Mouse (Mus musculus): ENCODE results near the gene Apol11a. TPM values are rescaled to one million over a fixed set of nuclear protein-coding genes. Genes with fewer than 3 reads are reported as not detected.
"Not testable (repeated sequence)": the region's sequence is repeated elsewhere in the genome, so short reads cannot be mapped to it uniquely, and the experiment has no call there.

The Apol11a gene
- polyA plus RNA-seq (2012; ENCODE audit: insufficient read depth, insufficient read length, low replicate concordance, missing spikeins), result not detected in 2 replicates

- H3K4me3 ChIP-seq (ENCODE audit: insufficient read depth, low read depth, low read length); H3K27ac ChIP-seq (ENCODE audit: insufficient read depth, low read depth, low read length): not testable (repeated sequence)
These were observed at the start of gene Apol11a for GRCm38 (mm10) chr15:77507966-77508365. TSS of gene Apol11a (plus strand) at chr15:77508271.

GRCm38 (mm10) chr15:77474699-77475390 lies 33.2 kb upstream of the Apol11a start:
- H3K27ac ChIP-seq (ENCODE audit: insufficient read depth, low read depth, low read length); H3K4me3 ChIP-seq (ENCODE audit: insufficient read depth, low read depth, low read length); H3K4me1 ChIP-seq (ENCODE audit: control insufficient read depth, insufficient read depth, low read length): not testable (repeated sequence)
- 88% methylated on average over 7 of the region's 7 CpGs for WGBS

More at GRCm38 (mm10) chr15:77507966-77508365, at the start of gene Apol11a:
- not testable (repeated sequence) for H3K4me1 ChIP-seq (ENCODE audit: control insufficient read depth, insufficient read depth, low read length)

GRCm38 (mm10) chr15:77476693-77477092 lies 31.4 kb upstream of the Apol11a start, which contains the start of gene Apol10a:
TSS of gene Apol10a (plus strand) at chr15:77477047.
- H3K4me1 ChIP-seq (ENCODE audit: control insufficient read depth, insufficient read depth, low read length); H3K27ac ChIP-seq (ENCODE audit: insufficient read depth, low read depth, low read length); H3K4me3 ChIP-seq (ENCODE audit: insufficient read depth, low read depth, low read length): not testable (repeated sequence)
- 85% methylated on average over 2 of the region's 2 CpGs for WGBS

GRCm38 (mm10) chr15:77482140-77482794 lies 25.8 kb upstream of the Apol11a start:
- TF ChIP-seq POLR2A (IDR thresholded peaks at IDR 0.05; ENCODE audit: insufficient read depth, low read depth, low read length) (no peak), CTCF (IDR thresholded peaks at IDR 0.05; ENCODE audit: insufficient read depth, low read depth, low read length) (no peak)
- WGBS, result 76% methylated on average over 4 of the region's 4 CpGs
- Histone ChIP-seq H3K4me1 (ENCODE audit: control insufficient read depth, insufficient read depth, low read length) (no peaks in the 10 kb centered on the region), H3K4me3 (ENCODE audit: insufficient read depth, low read depth, low read length) (no peak overlapping the region), H3K27ac (ENCODE audit: insufficient read depth, low read depth, low read length) (no peak overlapping the region)

GRCm38 (mm10) chr15:77493181-77493580 lies 14.9 kb upstream of the Apol11a start:
- not testable (repeated sequence) for H3K4me3 ChIP-seq (ENCODE audit: insufficient read depth, low read depth, low read length); H3K4me1 ChIP-seq (ENCODE audit: control insufficient read depth, insufficient read depth, low read length); H3K27ac ChIP-seq (ENCODE audit: insufficient read depth, low read depth, low read length)
- no CpG with 5 or more reads among the region's 1 CpGs for WGBS

- 8% methylated on average over 1 of the region's 1 CpGs for WGBS
- not testable (repeated sequence) for H3K27ac ChIP-seq (ENCODE audit: insufficient read depth, low read depth, low read length); H3K4me1 ChIP-seq (ENCODE audit: control insufficient read depth, insufficient read depth, low read length); H3K4me3 ChIP-seq (ENCODE audit: insufficient read depth, low read depth, low read length)
These were observed 13.4 kb upstream of the Apol11a start for GRCm38 (mm10) chr15:77494694-77495093.

- not testable (repeated sequence) for H3K4me3 ChIP-seq (ENCODE audit: insufficient read depth, low read depth, low read length); H3K4me1 ChIP-seq (ENCODE audit: control insufficient read depth, insufficient read depth, low read length); H3K27ac ChIP-seq (ENCODE audit: insufficient read depth, low read depth, low read length)
- 64% methylated on average over 4 of the region's 4 CpGs for WGBS
These were observed 12.5 kb downstream of the Apol11a start for GRCm38 (mm10) chr15:77520596-77520995.

- not testable (repeated sequence) for H3K4me1 ChIP-seq (ENCODE audit: control insufficient read depth, insufficient read depth, low read length); H3K4me3 ChIP-seq (ENCODE audit: insufficient read depth, low read depth, low read length); H3K27ac ChIP-seq (ENCODE audit: insufficient read depth, low read depth, low read length)
- 19% methylated on average over 6 of the region's 6 CpGs for WGBS
These were observed 15.2 kb downstream of the Apol11a start for GRCm38 (mm10) chr15:77523186-77523843.

GRCm38 (mm10) chr15:77533216-77533615 lies 25.1 kb downstream of the Apol11a start, which contains the start of gene Apol7c:
TSS of gene Apol7c (minus strand) at chr15:77533316.
- no peak within 1 kb of the TSS for H3K4me3 ChIP-seq (ENCODE audit: insufficient read depth, low read depth, low read length)
- H3K4me1 ChIP-seq (ENCODE audit: control insufficient read depth, insufficient read depth, low read length), result no peaks in the 10 kb centered on the region
- no peak within 1 kb of the TSS for H3K27ac ChIP-seq (ENCODE audit: insufficient read depth, low read depth, low read length)
- TF ChIP-seq CTCF (IDR thresholded peaks at IDR 0.05; ENCODE audit: insufficient read depth, low read depth, low read length), result no peak
- TF ChIP-seq POLR2A (IDR thresholded peaks at IDR 0.05; ENCODE audit: insufficient read depth, low read depth, low read length), result no peak

GRCm38 (mm10) chr15:77539221-77539620 lies 31.1 kb downstream of the Apol11a start:
- H3K4me1 ChIP-seq (ENCODE audit: control insufficient read depth, insufficient read depth, low read length); H3K27ac ChIP-seq (ENCODE audit: insufficient read depth, low read depth, low read length); H3K4me3 ChIP-seq (ENCODE audit: insufficient read depth, low read depth, low read length): not testable (repeated sequence)
- WGBS, result 47% methylated on average over 1 of the region's 1 CpGs
